In genomic region chr8:45380598-45380997, GRCm38 (mm10) we compare ENCODE assay signal across 10 mouse cellular contexts. TPM values are rescaled to one million over a fixed set of nuclear protein-coding genes. Genes with fewer than 3 reads are reported as not detected.
DNase-seq lines count a peak whose midpoint lies in the region; ATAC-seq lines count a peak whose summit lies in the region.
"Had no signal": no experiment of that assay in that cellular context is flagged by ENCODE, and none has a peak within 500 bp of the region (broad histone marks: within the 10 kb centered on the region; RNA-seq: fewer than 3 reads in every experiment).

No protein-coding gene starts in this region.

- no peaks in the 10 kb centered on the region for H3K9me3 ChIP-seq in heart, embryonic 15.5 days (replicated peaks)
- no peaks in the 10 kb centered on the region for H3K9me3 ChIP-seq in forebrain, embryonic 13.5 days (replicated peaks)
- no peaks in the 10 kb centered on the region for H3K9me3 ChIP-seq in midbrain, embryonic 13.5 days

- intact Hi-C loops in heart, postnatal 14 days (cut with DNase I): no loop called here

- peak overlapping the region; percentile 81; the same call in 1 of the 2 replicates for H3K4me2 ChIP-seq in heart, embryonic 15.5 days
- peak overlapping the region; percentile 91 for H3K4me2 ChIP-seq in forebrain, embryonic 13.5 days
- peak overlapping the region; percentile 80 for H3K4me2 ChIP-seq in midbrain, embryonic 13.5 days (replicated peaks)

- WGBS in heart, embryonic 15.5 days: 18% methylated on average over 4 of the region's 4 CpGs
- WGBS in forebrain, embryonic 13.5 days: 11% methylated on average over 4 of the region's 4 CpGs
- 18% methylated on average over 4 of the region's 4 CpGs for WGBS in midbrain, embryonic 13.5 days

- H3K4me1 ChIP-seq in heart, embryonic 15.5 days (replicated peaks): peaks cover 13% of the 10 kb centered on the region
- peaks cover 19% of the 10 kb centered on the region for H3K4me1 ChIP-seq in forebrain, embryonic 13.5 days
- peaks cover 18% of the 10 kb centered on the region for H3K4me1 ChIP-seq in midbrain, embryonic 13.5 days (replicated peaks)

- H3K27me3 ChIP-seq in heart, embryonic 15.5 days: peaks cover 13% of the 10 kb centered on the region
- H3K27me3 ChIP-seq in forebrain, embryonic 13.5 days: 0 out of 2 replicates have a peak, but pooled peaks cover 6% of the 10 kb centered on the region
- peaks cover 11% of the 10 kb centered on the region for H3K27me3 ChIP-seq in midbrain, embryonic 13.5 days

- no peak overlapping the region for H3K9ac ChIP-seq in heart, embryonic 15.5 days
- H3K9ac ChIP-seq in forebrain, embryonic 13.5 days: no peak overlapping the region
- no peak overlapping the region for H3K9ac ChIP-seq in midbrain, embryonic 13.5 days (replicated peaks)

- no peaks in the 10 kb centered on the region for H3K36me3 ChIP-seq in heart, embryonic 15.5 days
- no peaks in the 10 kb centered on the region for H3K36me3 ChIP-seq in forebrain, embryonic 13.5 days (ENCODE audit: poor library complexity, severe bottlenecking)
- H3K36me3 ChIP-seq in midbrain, embryonic 13.5 days: no peaks in the 10 kb centered on the region

- no peak for DNase-seq in heart, postnatal 14 days
- peak; percentile 45 for DNase-seq in R1 (ENCODE audit: low read depth, low spot score)
- no peak for DNase-seq in layer of hippocampus, postnatal 10 days (ENCODE audit: low spot score in 2 of 2)
- no peak for DNase-seq in retina, embryonic 14.5 days (ENCODE audit: low spot score)
- DNase-seq in spleen, postnatal 36 days (ENCODE audit: low spot score in 2 of 2): no peak
- DNase-seq: kidney, adult 9 months; lung, postnatal 10 days had no signal

- no peak for ATAC-seq in heart, embryonic 15.5 days (replicated peaks; ENCODE audit: insufficient number of reproducible peaks, insufficient read depth, low FRiP score, low read depth)
- no peak for ATAC-seq in forebrain, embryonic 13.5 days
- ATAC-seq in midbrain, embryonic 13.5 days: no peak

- H3K4me3 ChIP-seq in heart, embryonic 15.5 days: no peak overlapping the region
- H3K4me3 ChIP-seq in forebrain, embryonic 13.5 days: no peak overlapping the region; the same call in 1 of the 2 replicates
- H3K4me3 ChIP-seq in midbrain, embryonic 13.5 days (replicated peaks): no peak overlapping the region

- H3K27ac ChIP-seq in heart, embryonic 15.5 days: no peak overlapping the region
- H3K27ac ChIP-seq in forebrain, embryonic 13.5 days: no peak overlapping the region
- H3K27ac ChIP-seq in midbrain, embryonic 13.5 days: no peak overlapping the region

RNA-seq across cellular contexts. Expression of gene Fam149a, which starts 1.5 kb away (rescaled TPM):
- polyA plus RNA-seq in heart, embryonic 15.5 days (2015; fragmentation: Nextera tagmentation; extraction: Ambion mirVana): 3.6 and 5.1 TPM in 2 replicates
- 1 to 10 TPM; 3.3 to 3.7 TPM for total RNA-seq in heart, postnatal 14 days (2021)
- 3.4 TPM in 2 replicates for polyA plus RNA-seq in forebrain, embryonic 13.5 days (2015; fragmentation: Nextera tagmentation; extraction: Ambion mirVana)
- 4.9 TPM in 2 replicates for polyA plus RNA-seq in midbrain, embryonic 13.5 days (2015; fragmentation: Nextera tagmentation; extraction: Ambion mirVana)
- total RNA-seq in layer of hippocampus, postnatal 10 days (2021): 10 to 100 TPM; 21.8 to 22.8 TPM

RNA-seq across cellular contexts. Expression of gene Tlr3, which starts 30.3 kb away (rescaled TPM):
- polyA plus RNA-seq in heart, embryonic 15.5 days (2015; fragmentation: Nextera tagmentation; extraction: Ambion mirVana): 2.4 and 2.5 TPM in 2 replicates
- 1 to 10 TPM; 5.8 to 6.7 TPM for total RNA-seq in heart, postnatal 14 days (2021)
- polyA plus RNA-seq in forebrain, embryonic 13.5 days (2015; fragmentation: Nextera tagmentation; extraction: Ambion mirVana): 0.87 and 1.3 TPM in 2 replicates
- polyA plus RNA-seq in midbrain, embryonic 13.5 days (2015; fragmentation: Nextera tagmentation; extraction: Ambion mirVana): 0.46 and 1.0 TPM in 2 replicates
- total RNA-seq in layer of hippocampus, postnatal 10 days (2021): 1 to 10 TPM; 6.1 to 6.2 TPM

RNA-seq across cellular contexts. Expression of gene Cyp4v3, which starts 47.6 kb away (rescaled TPM):
- polyA plus RNA-seq in heart, embryonic 15.5 days (2015; fragmentation: Nextera tagmentation; extraction: Ambion mirVana): 0.60 and 1.0 TPM in 2 replicates
- total RNA-seq in heart, postnatal 14 days (2021): 1 to 10 TPM; 1.3 to 2.4 TPM
- 0.49 and 0.72 TPM in 2 replicates for polyA plus RNA-seq in forebrain, embryonic 13.5 days (2015; fragmentation: Nextera tagmentation; extraction: Ambion mirVana)
- polyA plus RNA-seq in midbrain, embryonic 13.5 days (2015; fragmentation: Nextera tagmentation; extraction: Ambion mirVana): 1.9 and 2.3 TPM in 2 replicates
- total RNA-seq in layer of hippocampus, postnatal 10 days (2021): 1 to 10 TPM; 4.9 to 5.4 TPM
